Mouse (Mus musculus) limb, embryonic 10.5 days (tissue): ENCODE data around the gene Neurog3. TPM values are rescaled to one million over a fixed set of nuclear protein-coding genes. Genes with fewer than 3 reads are reported as not detected.

Source experiments
- DNase-seq: peaks from one replicate; pipeline ENCODE4 v3.0.0-alpha.2; 2017; ENCODE audit warnings: low spot score
- H3K27ac ChIP-seq: fragments of 300-500 bp; sonication (generic); 2 replicates; pipeline ENCODE4 v1.5.1; 2016; ENCODE audit warnings: mild to moderate bottlenecking
- H3K27me3 ChIP-seq: fragments of 300-500 bp; sonication (generic); 2 replicates; pipeline ENCODE4 v1.6.1; 2016; ENCODE audit warnings: low read depth, mild to moderate bottlenecking; ENCODE audit not compliant: poor library complexity, severe bottlenecking
- H3K36me3 ChIP-seq: fragments of 300-500 bp; sonication (generic); 2 replicates; pipeline ENCODE4 v1.6.1; 2016; ENCODE audit warnings: mild to moderate bottlenecking, moderate library complexity
- H3K4me1 ChIP-seq: fragments of 300-500 bp; sonication (generic); 2 replicates; pipeline ENCODE4 v1.6.1; 2016
- H3K4me3 ChIP-seq: fragments of 300-500 bp; sonication (generic); 2 replicates; pipeline ENCODE4 v1.5.1; 2016; ENCODE audit warnings: mild to moderate bottlenecking, moderate library complexity
- H3K9me3 ChIP-seq: fragments of 300-500 bp; sonication (generic); replicated peaks from 2 replicates; pipeline ENCODE4 v1.6.1; 2016; ENCODE audit warnings: mild to moderate bottlenecking
- WGBS: fragments of 180-500 bp; shearing (Covaris S2); methylation state at CpG from one replicate; pipeline ENCODE4 v1.1.7; 2016; 5-methylcytosine and 5-hydroxymethylcytosine counted together
- polyA plus RNA-seq: library from polyadenylated mRNA; unstranded; fragments of >200 nt; fragmentation: Nextera tagmentation; extraction: Ambion mirVana; gene quantifications from 2 replicates; pipeline ENCODE4 v1.2.1, GENCODE M21; 2016

The Neurog3 gene
- polyA plus RNA-seq, 1 experiment from 2014 or later: not detected

DNA sequence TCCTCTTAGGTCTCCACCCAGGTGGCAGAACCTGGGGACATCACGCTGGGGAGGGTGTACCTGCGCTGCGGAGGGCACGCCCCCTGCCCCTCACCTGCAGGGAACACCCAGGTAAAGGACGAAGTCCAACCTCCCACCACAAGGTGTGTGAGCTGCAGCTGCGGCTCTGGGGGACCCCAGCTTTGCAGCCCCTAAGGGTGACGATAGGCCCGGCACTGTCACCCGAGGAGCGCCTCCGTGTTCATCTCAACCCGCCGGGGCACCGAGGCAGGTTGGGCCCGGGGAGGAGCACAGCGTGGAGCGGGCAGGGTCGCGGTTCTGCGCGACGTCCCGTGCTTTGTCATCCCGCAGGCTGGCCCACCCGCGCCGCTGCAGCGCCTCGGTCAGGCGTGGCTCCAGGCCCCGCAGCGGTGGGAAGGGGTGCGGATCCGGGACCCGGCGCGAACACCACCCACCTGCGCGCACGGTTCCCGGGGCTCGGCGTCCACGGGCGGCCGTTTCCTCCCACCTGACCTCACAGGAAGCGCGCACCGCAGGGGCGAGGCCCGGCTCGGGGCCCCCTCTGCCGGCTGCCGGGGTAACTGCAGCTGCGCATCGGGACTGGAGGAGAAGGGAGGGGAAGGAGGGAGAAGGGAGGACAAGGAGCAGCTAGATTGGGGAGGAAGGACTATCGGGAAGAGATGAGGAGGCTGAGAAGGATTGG is 22.2 kb upstream of the Neurog3 start:
- WGBS: under 1% methylated on average over 57 of the region's 57 CpGs
- Histone ChIP-seq H3K27me3 (peaks cover 60% of the 10 kb centered on the region), H3K27ac (peak overlapping the region; percentile 86)

DNA sequence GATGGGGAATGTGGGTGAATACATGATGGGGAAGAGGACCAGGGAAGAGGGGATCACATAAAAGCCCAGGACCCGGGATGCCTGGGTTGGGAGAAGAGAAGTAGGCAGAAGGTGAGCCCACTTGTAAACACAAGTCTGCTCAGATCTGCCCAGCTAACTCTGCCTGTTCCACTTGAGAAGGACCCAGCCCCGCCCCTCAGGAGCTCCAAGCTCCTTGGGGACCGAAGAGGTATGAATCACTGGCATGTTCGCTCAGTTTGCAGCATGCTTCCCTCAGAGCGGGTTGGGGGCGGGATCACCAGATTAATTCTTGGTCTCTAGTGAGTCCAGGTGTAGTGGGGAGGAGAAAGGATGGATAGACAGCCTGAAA is 21.7 kb upstream of the Neurog3 start:
- WGBS: 47% methylated on average over 6 of the region's 6 CpGs
- Histone ChIP-seq H3K27ac (no peak overlapping the region), H3K4me1 (peaks cover 13% of the 10 kb centered on the region), H3K36me3 (no peaks in the 10 kb centered on the region), H3K9me3 (no peaks in the 10 kb centered on the region), H3K27me3 (peaks cover 64% of the 10 kb centered on the region), H3K4me3 (peak overlapping the region; percentile 78)
- DNase-seq: no peak

More for the DNA sequence above, 22.2 kb upstream of the Neurog3 start:
- H3K4me3 ChIP-seq: peak overlapping the region; percentile 78
- H3K9me3 ChIP-seq: no peaks in the 10 kb centered on the region
- H3K36me3 ChIP-seq: no peaks in the 10 kb centered on the region
- DNase-seq: peak; percentile 92
- H3K4me1 ChIP-seq: peaks cover 13% of the 10 kb centered on the region

DNA sequence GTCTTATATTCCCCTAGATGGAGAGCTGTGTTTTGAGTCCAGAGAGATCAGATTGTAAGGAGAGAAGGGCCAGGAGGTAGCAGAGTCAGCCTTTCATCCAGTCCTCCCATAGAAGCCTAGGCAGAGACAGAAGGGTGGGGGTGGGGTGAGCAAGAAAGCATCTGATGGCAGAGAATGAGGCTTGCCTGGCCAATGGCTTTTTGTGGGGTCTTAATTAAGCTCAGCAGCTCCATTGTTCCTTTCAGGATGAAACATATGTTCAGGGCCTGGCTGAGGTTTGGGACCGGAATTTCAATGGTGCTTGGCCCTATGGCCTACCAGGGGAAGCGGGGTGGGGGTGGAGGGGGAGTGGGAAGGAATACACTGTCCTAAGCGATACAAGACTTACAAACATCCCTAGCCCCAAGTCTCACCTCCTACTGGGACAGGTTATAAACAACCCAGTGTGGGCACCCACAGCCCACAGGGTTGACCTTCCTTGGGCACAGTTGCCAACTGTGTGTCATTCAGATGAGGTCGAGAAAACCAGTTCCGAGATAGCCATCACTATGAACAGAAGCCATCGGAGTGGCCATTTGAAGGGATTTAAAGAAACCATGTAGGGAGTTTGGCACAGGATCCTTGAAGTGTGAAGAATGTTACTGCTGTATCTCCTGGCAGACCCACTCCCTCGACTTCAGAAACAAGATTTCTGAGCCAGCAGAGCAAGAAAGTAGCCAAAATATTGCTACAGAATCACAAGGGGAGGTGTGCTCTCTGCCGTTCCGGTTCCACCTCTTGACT is 18.8 kb upstream of the Neurog3 start:
- DNase-seq: no peak
- WGBS: 82% methylated on average over 9 of the region's 9 CpGs
- Histone ChIP-seq H3K4me3 (no peak overlapping the region), H3K36me3 (no peaks in the 10 kb centered on the region), H3K4me1 (peaks cover 13% of the 10 kb centered on the region), H3K27ac (no peak overlapping the region), H3K27me3 (peaks cover 41% of the 10 kb centered on the region), H3K9me3 (no peaks in the 10 kb centered on the region)

DNA sequence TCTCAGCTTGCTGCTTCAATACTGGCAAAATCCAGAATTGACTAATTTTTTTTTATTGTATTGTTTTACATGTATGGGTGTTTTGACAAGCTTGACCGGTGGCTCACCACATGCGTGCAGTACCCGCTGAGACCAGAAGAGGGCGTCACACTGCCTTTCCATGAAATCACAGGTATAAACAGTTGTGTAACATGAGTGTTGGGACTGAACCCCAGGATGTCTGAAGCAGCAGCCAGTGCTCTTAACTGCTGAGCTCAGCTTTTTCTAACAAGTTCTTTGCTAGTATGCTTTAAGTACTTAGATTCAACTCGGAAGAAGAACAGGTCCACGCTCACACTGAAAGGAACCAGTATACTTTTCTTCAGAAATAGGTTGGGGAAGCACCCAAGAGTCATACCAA is 5.8 kb upstream of the Neurog3 start:
- Histone ChIP-seq H3K27me3 (peaks cover 76% of the 10 kb centered on the region), H3K4me1 (peaks cover 24% of the 10 kb centered on the region), H3K27ac (no peak overlapping the region), H3K4me3 (no peak overlapping the region), H3K36me3 (no peaks in the 10 kb centered on the region), H3K9me3 (no peaks in the 10 kb centered on the region)
- 47% methylated on average over 6 of the region's 6 CpGs for WGBS
- DNase-seq: no peak

DNA sequence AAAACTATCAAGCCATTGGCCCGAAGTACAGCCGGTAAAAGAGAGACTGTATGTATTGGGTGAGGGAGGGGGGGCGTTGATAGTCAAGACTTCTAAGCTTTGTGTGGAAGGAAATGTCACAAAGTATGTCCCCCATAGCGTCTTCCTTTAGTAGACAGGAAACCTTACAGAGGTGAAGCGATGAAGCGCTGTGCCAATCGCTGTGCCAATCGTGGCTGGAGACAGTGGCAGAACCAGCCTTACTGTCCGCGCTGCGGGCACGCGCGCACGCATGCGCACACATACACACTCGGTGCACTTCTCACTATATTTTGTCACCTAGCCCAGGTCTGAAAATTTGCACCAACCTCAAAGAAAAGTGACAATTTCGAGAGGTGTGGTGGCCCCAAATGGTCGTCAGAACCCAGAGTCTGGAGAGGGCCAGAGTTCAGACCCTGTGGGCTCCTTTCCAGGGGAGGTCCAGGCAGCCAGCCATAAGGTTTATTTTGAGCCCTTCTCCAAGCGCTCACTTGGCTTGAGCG is 5.1 kb upstream of the Neurog3 start:
- no peaks in the 10 kb centered on the region for H3K36me3 ChIP-seq
- H3K9me3 ChIP-seq: no peaks in the 10 kb centered on the region
- no peak overlapping the region for H3K4me3 ChIP-seq
- H3K4me1 ChIP-seq: peaks cover 27% of the 10 kb centered on the region
- no peak for DNase-seq
- H3K27ac ChIP-seq: no peak overlapping the region
- 40% methylated on average over 21 of the region's 21 CpGs for WGBS
- H3K27me3 ChIP-seq: peaks cover 80% of the 10 kb centered on the region

DNA sequence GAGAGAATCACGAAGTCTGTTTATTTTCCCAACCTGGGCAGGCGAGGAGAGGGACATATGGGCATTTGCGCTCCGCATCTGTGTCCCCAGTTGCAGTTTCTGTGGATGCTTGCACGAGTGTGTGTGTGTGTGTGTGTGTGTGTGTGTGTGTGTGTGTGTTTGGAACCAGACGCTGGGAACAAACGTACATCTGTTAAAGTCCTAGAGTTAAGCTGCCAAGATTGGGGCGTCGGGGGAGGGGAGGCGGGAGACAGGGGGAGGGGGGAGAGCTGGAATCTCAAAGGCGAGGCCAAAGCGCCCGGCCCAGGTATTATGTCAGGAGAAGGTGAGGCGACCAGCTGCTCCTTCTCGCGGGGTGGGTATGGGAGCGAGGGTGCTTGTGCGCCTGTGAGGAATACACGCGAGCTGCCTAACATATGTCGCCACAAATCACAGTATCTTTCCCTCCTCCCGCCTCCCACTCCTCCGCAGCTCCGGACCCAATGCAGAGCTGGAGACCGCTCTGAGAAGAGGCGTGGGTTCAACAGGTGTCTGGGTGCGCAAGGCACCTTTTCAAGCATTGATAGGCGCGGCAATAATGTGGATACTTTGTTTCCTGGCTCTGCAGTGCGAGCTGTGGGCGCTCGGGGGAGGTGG is 4.5 kb upstream of the Neurog3 start:
- Histone ChIP-seq H3K27ac (no peak overlapping the region), H3K4me1 (peaks cover 34% of the 10 kb centered on the region), H3K9me3 (no peaks in the 10 kb centered on the region), H3K36me3 (no peaks in the 10 kb centered on the region), H3K27me3 (peaks cover 81% of the 10 kb centered on the region), H3K4me3 (no peak overlapping the region)
- DNase-seq: no peak
- WGBS: under 1% methylated on average over 27 of the region's 32 CpGs

DNA sequence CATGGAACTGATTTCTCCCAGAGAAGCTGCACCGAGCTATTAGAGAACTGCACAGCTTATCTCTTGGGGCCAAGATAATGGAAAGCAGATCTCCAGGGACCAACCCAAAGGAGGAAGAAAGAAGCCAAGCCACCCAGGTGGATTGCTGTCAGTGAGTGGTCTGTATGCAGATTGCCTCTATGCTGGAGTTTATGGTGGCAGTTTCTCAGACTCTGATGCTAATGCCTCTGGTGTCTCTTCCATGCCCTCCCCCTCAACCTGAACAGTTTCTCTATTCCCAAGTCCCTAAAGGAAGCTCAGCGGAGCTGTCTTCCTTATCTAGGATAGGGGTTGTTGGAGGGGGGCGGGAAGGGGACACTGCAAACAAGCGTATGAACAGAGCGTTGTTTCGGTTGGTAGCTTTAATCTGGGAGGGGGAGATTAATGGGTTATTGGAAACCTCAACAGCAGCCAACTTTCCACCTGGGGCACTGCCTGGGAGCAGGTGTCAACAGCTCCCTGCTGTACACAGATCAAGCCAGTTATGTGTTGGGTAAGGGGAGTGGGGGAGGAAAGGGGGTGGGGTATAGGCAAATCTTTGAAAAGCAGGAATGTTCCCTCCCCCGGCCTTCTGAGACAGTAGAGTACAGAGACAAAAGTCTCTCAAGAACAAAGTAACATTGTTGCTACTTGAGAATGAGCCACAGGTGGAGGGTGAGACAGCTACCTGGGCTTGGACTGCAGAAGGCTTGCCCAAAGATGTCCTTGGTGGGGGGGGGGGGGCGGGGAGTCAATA is 3.0 kb downstream of the Neurog3 start:
- no peak for DNase-seq
- Histone ChIP-seq H3K9me3 (no peaks in the 10 kb centered on the region), H3K4me3 (no peak overlapping the region), H3K36me3 (no peaks in the 10 kb centered on the region), H3K27ac (no peak overlapping the region), H3K27me3 (peaks cover 93% of the 10 kb centered on the region), H3K4me1 (peaks cover 20% of the 10 kb centered on the region)
- WGBS: 5% methylated on average over 8 of the region's 8 CpGs

DNA sequence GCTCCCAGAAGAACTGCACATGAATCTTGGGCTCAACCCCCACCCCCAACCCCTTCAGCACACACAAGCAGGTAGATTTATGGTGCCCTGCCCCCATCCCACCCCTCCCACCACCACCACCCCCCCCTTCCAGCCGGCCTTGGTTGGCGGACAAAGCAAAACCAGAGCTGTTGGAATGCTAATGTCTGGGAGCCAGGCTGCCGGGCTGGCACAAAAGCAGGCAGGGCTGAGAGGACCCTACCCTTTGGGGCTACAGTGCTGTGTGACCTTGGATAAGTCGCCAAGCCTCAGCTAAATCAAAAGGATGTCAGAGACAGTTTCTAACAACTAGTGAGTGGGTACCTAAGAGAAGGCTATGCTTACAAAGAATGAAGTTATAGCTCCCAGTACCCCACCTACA is 4.3 kb downstream of the Neurog3 start:
- H3K9me3 ChIP-seq: no peaks in the 10 kb centered on the region
- H3K27ac ChIP-seq: no peak overlapping the region
- no peaks in the 10 kb centered on the region for H3K36me3 ChIP-seq
- no peak for DNase-seq
- peaks cover 14% of the 10 kb centered on the region for H3K4me1 ChIP-seq
- H3K4me3 ChIP-seq: no peak overlapping the region
- H3K27me3 ChIP-seq: peaks cover 82% of the 10 kb centered on the region
- WGBS: 6% methylated on average over 4 of the region's 4 CpGs

DNA sequence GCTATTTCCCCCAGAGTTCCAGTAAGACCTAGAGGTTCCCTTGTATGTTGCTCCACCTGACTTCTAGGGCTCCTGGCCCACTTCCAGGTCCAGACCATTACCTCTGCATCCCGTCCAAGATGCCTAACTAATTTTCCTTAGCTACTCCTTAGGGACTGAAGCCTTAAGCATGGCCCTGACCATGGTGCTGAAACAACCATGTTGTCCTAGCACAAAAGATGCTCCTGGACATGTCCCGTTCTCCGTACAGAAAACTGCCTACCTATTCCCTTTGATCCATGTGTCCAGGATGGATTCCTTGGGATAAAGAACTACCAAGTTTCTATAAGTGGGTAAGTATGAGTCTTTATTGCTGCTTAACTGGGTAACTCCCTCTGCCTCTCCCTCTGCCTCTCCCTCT is 5.2 kb downstream of the Neurog3 start:
- Histone ChIP-seq H3K4me3 (no peak overlapping the region), H3K36me3 (no peaks in the 10 kb centered on the region), H3K27ac (no peak overlapping the region), H3K9me3 (no peaks in the 10 kb centered on the region), H3K4me1 (peaks cover 8% of the 10 kb centered on the region), H3K27me3 (peaks cover 77% of the 10 kb centered on the region)
- 26% methylated on average over 3 of the region's 3 CpGs for WGBS
- peak; percentile 61 for DNase-seq

DNA sequence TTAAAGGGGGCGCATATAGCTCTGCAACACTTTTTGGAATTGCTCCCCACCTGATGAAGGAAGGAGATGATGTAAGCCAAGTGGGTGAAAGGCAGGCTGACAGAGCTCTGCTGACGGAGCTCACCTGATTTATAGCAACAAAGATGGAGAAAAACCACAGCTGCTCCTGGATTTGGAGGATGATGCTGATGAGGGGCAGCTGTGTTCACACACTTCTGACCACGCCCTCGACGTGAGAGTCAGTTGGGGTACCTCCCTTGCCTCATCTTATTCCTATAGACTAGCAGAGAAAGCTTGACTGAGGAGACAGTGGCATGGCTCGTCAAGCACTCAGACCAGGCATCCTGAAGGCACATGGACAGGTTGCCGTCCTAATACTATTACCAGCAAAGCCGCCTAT is 10.9 kb downstream of the Neurog3 start, which contains the start of gene Fam241b:
Gene Fam241b (minus strand): TSS at position 101 of the 400 bp plus-strand sequence.
- H3K27ac ChIP-seq: no peak within 1 kb of the TSS
- no peaks in the 10 kb centered on the region for H3K4me1 ChIP-seq
- no peak within 1 kb of the TSS for H3K4me3 ChIP-seq
- WGBS: 62% methylated on average over 8 of the region's 8 CpGs
- H3K36me3 ChIP-seq: no peaks in the 10 kb centered on the region
- DNase-seq: no peak
- peaks cover 55% of the 10 kb centered on the region for H3K27me3 ChIP-seq
- H3K9me3 ChIP-seq: no peaks in the 10 kb centered on the region

DNA sequence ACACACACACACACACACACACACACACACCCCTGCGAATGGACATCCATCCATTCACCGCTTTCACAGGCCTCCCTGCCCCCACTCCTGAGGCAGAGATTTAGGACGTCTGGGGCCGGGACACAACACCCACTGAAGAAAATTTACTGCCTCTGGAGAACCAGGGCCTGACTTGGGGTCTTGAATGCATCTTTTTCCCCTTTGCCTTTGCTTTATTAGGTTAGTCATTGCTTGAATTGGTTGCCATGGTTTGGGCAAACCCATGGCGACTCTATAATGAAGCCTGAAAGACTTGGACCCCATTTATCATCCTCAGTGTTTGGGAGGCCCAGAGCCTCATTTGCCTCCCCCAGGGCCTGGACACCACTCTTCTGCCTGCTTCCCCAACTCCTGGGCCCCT is 13.1 kb downstream of the Neurog3 start:
- Histone ChIP-seq H3K27me3 (peaks cover 54% of the 10 kb centered on the region), H3K9me3 (no peaks in the 10 kb centered on the region), H3K4me3 (no peak overlapping the region), H3K4me1 (no peaks in the 10 kb centered on the region), H3K27ac (no peak overlapping the region), H3K36me3 (no peaks in the 10 kb centered on the region)
- 78% methylated on average over 5 of the region's 5 CpGs for WGBS
- DNase-seq: no peak

DNA sequence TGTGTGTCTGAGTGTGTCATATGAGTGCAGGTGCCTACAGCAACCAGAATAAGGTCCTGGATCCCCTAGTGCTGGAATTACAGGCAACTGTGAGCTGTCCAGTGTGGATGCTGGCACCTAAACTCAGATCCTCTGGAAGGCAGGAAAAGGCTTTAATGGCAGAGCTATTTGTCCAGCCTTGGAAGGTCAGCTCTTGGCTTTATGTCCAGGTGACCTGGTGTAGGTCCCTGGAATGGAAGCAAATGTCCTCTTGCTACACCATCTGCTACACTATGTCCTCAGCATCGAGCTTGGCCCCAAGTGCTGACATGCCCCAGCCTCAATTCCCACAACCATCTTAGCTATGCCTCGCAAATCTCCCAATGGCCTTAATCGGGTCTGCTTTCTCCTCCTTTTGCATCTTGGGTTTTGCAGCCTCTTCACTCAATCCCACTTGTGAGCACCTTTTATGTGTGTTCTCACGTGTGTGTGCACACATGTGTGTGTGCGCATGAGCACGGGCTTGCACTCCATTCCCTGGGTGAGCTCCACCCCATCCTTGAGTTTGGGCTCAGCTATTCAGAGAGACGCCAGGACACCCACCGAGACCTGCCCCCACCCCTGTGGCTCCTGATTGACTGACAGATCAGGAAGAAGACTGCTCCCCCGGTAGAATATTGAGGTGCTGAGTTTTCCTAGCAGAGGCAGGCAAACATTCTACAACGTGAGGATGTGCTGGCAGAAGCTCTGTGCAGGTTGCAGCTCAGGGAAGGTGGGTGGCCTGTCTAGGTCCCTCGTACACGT is 14.8 kb downstream of the Neurog3 start:
- WGBS: 66% methylated on average over 12 of the region's 12 CpGs
- DNase-seq: no peak
- Histone ChIP-seq H3K27me3 (peaks cover 49% of the 10 kb centered on the region), H3K27ac (no peak overlapping the region), H3K9me3 (no peaks in the 10 kb centered on the region), H3K4me3 (no peak overlapping the region), H3K4me1 (no peaks in the 10 kb centered on the region), H3K36me3 (no peaks in the 10 kb centered on the region)
